Mouse (Mus musculus) cerebellum, postnatal 14 days (tissue): ENCODE results near the gene Vpreb1.
A peak's percentile ranks its signal among the peaks of the same experiment; 100 is the strongest.
"Not testable (repeated sequence)": the region's sequence is repeated elsewhere in the genome, so short reads cannot be mapped to it uniquely, and the experiment has no call there.

Experiments used
- DNase-seq, 2 experiments: peaks; one replicate each; pipeline ENCODE4 v3.0.0; 2021; ENCODE audit warnings: mixed read lengths in 2 of 2

Gene Vpreb1

GRCm38 (mm10) chr16:16870617-16871331, at the start of gene Vpreb1, which contains the start of gene Top3b:
Gene Vpreb1 (minus strand): TSS chr16:16870843.
Gene Top3b (plus strand): TSS chr16:16870736.
- DNase-seq: peak; percentile 90 to 91

DNA sequence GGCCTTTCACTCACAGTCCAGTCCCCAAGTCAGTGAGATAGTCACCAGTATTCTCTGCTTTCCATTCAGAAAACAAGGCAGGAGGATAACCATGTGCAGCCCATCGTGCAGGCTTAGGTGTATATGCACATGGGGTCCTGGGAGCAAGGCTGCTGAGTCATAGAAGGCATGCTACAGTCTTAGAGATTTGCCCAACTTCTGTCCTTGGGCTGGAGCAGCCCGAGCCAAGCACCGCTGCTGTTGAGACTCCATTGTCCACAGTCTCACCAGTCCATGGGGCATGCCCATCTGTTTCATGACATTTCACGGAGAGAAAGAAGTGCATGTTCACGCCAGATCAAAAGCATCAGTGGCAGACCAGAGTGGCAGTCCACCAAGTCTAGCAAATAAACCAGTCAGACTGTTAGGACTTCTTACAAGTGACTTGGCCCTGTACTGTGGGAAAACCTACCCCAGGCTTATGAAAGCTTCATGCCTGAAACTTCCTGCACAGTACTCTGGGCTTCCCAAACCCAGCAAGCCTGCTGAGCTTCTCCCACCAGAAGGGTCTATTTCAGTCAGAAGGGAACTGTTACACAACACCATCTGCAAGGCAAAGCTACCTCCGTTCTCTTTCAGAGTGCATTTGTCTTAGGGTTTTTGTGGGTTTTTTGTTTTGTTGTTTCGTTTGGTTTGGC, 47.9 kb upstream of the Vpreb1 start:
- no peak for DNase-seq

DNA sequence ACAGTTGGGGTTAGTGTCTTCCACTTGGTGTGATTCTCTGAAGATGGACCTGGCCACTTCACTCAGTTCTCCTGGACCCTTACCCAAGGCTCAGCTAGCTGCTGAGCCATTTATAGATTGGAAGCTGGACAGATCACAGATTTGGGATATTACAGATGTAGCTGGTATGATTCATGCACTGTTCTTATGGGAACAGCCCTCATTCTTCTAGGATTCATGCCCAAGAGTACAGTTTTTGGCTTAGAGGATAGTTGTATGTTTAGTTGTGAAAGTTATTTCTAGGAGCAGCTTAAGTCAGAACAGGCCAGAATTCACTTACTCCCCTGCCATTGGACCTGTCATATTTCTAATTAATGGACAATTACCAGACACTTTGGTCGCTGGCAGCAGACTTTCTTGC, 42.8 kb upstream of the Vpreb1 start:
- no peak for DNase-seq

DNA sequence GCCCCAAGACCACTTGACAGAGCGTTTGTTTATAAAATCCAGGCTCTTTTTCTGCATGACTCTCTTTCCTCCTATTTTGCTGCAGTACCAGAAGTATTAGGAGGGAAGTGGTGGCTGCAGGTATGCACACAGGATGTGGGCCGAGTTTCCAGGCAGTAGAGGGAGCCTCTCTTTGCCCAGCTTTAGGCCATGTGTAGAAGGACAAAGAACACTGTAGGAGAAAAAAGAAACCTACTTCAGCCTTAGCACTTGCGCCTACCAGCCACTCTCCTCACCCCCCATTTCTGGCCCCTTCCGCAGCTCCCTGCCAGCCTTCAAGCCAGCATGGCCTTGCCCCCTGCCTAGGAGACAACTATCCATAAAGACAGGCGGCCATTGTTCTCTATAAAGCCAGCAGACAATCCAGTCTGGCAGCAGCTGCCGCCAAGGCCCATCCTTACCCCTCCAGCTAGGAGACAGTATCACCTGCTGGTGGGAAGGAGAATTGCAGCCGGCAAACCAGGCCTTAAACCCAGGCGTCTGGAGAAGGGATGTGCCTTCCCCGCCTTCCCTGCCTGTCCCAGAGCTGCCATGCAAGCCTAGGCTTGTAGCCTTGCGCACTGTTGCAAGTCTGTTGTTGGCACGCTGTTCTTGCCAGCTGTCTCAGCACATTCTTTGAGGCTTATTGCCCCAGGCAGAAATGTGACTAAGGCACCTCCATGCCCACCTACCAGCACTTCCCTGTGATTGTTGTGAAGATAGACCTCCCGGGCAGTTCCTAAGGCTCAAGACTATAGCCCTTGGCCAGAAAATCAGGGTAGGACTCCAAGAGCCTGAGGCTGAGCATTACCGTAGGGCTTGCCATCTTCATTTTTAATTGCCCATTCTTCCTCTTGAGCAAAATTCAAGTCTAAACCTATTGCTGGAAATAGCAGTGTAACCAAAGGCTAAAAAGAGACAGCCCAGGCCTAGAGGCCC, 41.3 kb upstream of the Vpreb1 start:
- DNase-seq: peak; percentile 82 to 87

DNA sequence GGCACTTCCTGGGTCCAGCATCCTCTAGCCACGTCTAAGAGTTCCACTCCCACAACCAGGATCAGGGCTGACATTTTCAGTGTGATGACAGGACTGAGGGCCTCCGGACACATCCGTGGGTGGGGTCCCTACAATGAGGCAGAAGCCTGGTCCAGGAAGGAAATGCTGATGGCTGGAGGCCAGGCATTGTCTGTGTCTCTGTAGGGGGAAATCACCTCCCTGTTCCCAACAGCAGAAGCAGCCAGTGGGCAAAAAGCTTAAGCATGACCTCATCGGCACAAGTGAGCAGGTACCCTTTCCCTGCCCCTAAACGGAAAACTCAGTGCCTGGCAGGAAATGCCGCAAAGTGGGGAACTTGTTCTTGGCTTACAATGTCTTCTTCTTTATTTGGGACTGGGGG, 37.2 kb upstream of the Vpreb1 start:
- no peak for DNase-seq

- DNase-seq: no peak
These were observed 32.5 kb upstream of the Vpreb1 start for GRCm38 (mm10) chr16:16903188-16903587.

DNA sequence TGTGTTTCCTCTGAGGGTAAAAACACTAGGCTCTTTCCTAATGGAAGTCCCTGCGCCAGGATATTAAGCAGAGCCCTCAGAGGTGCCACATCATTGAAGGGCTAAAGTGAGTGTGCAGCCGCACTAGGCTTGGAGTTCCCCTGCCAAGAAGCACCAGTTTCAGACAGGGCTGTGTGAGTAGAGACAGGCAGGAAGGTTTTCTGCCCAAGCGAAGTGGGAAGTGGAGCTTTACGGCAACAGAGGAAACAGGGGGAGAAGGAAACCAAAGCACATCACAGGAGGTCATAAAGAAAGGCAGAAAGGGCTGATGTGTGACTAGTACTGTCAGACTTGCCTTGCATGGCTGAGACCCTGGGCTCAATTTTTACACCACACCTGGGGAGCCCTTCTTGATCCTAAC, 31.7 kb upstream of the Vpreb1 start:
- no peak for DNase-seq

DNA sequence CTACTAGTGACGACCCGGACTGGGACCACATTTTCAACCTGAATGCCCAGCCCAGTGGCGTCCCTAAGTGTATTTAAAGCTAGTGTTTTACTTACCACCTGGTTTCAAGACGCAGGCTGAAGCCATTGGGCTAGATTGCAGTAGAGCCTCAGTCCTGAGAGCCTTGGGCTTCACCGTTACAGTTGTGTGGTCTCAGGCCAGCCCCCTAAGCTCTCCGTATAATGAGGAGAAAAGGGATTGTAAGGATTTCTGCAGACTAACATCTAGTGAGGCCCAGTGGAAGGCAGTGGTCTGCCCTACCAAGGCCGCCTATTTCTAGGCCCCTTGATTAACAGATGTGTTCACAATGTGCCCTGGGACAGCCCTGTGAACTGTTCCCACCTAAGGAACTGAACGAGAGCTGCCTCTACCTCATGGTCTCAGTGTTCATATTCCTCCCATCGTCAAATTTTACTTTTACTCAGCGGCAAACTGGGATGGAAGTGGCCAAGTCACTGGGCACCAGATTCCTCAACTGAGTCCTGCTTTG, 26.5 kb upstream of the Vpreb1 start:
- no peak for DNase-seq

DNA sequence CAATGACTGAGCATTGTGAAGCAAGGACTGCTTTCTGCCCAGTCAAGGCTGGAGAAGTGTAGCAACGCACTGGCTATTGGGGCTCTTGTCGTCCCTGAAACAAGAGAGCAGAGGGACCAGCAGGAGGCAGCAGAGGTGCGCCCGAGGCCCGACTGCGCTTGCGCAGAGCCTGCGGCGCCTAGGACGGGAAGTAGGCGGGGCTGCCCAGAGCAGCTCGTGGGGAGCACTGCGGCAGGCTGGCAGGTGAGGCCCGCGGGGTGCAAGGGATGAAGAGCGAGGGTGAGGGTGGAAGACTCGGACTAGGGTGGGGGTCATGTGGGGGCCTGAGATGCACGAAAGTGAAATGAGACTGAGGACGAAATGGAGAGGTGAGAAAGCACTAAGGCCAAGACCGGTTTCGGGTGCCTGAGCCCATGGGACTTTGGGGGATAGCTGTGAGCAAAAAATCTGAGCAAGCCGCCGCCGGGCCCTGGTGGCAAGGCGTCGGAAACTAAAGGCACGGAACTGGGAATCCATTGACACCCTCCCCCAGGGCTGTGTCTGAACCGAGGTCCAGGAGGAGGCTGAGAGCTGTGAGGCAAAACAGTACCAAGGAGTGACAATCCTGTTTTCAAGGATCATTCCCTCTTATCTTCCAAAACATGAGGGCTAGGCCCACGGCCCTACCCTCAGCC, 25.9 kb upstream of the Vpreb1 start, which contains the start of gene Ppm1f:
Gene Ppm1f, plus strand, starts transcription at position 88 of the 674 bp plus-strand sequence.
- peak; percentile 96 to 97 for DNase-seq

- no peak for DNase-seq
These were observed 25.4 kb upstream of the Vpreb1 start for GRCm38 (mm10) chr16:16896015-16896381.

DNA sequence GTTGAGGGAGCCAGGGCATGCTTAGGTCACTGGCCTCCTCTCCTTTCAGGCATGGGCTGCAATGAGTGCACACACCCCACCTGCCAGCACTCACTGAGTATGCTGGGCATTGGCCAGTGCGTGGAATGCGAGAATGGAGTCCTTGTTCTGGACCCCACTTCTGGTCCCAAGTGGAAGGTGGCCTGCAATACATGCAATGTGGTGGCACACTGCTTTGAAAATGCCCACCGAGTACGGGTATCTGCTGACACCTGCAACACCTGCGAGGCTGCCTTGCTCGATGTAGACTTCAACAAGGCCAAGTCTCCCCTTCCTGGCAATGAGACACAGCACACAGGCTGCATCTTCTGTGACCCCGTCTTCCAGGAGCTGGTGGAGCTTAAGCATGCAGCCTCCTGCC, 21.7 kb upstream of the Vpreb1 start:
- no peak for DNase-seq

DNA sequence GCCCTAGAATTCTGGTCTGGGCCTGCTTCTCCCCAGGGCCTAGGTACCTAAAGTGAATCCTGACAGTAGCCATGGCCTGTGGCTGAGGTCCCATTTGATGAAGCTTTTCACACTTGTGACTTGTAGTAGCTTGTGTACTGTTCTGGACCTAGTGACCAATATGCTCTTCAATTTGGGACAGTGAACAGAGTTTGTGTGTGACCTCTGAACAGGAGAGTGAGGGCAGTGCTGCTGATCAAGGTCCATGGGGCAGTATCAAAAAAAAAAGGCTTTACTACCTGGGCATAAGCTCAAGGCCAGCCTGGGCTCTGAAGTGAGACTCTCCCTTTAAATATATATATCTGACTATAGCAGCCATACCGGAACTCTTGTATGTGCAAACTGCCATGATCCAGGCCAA, 17.7 kb upstream of the Vpreb1 start:
- no peak for DNase-seq

- DNase-seq: no peak
These were observed 8.4 kb upstream of the Vpreb1 start for GRCm38 (mm10) chr16:16879025-16879424.

DNA sequence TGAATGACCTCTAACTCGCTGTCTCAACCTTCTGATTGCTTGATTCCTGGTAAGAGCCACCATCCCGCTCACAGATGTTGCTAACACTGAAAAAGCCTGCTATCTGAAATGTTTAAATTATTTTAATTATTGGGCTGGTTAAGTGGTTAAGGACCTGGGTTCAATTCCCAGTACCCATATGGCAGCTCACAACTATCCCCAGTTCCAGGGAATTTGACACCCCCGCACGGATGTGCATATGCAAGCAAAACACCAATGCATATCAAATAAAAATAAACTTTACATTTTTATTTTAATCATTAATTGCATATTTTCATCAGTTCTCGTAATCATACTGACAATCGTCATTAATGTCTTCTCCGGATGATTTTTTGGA, 414 bp downstream of the Vpreb1 start:
- DNase-seq: no peak

DNA sequence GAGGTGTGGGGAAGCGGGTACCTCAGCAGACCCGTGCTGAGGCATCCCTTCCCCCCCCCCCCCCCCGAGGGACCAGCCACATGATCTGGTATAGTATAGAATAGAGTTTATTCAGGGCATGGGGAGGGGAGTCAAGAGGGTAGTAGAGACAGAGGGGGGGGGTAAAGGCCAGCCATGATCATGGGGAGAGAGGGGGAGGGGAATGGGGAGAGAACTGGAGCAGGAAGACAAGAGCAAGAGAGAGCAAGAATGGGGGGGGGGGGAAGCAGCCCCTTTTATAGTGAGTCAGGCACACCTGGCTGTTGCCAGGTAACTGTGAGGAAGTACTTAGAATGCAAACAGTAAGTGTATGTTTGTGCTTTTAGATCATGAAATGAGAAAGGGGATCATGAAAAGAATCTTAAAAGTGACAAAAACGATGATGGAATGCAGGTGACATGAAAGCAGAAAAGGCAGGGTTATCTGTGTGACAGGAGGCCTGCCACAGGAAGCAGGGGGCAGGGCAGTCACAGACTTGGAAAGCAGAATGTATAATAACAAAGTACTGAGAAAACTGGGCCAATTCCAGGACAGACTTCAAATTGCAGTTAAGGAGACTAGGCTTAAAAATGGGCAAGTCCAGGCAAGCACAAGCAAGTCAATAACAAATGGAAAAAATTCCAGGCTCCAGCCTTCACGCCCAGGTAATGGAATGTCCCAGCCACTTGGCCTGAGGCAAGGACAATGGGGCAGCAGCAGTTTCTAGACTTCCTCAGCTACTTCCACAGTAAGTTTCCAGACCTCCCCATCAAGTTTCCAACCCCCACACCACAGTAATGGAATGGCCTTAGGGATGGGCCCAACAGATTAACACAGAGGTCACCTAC, 4.7 kb downstream of the Vpreb1 start:
- no peak for DNase-seq

DNA sequence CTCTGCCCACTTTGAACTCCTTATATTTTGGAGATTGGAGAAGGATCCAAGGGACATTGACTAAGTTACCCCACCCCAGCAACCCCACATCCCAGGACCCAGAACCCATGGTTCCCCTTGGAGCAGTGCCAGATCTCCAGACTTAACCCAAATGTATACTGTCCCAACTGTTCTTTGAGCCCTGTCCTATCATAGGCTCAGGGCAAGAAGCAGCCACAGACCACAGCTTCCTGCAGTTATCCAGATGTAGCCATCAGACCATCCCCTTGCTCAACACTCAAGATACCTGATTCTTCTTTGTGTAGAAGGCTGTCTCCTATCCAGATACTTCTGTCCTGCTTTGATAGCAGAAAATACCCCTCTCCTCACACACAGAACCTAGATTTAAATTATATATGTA, 5.4 kb downstream of the Vpreb1 start:
- DNase-seq: no peak

DNA sequence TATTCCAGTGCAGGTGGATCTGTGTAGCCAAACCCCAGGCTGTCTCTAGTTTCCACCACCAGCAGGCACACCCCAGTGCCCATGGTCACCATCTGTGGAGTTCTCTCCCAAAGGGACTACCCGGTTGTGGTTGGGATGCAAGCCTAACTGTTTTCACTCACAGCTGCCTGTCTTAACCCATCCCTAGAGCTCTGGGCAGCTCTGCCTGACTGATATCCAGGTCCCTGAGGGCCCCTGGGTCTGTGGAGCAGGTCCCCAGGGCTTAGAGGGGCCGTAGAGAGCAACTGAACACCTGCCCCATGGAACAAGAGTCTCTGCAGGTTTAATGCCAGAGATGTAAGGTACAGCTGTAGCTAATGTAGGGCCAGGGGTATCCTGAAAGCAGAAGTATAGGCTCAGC, 6.7 kb downstream of the Vpreb1 start, which contains the start of gene Igll1:
Gene Igll1, minus strand, starts transcription at position 8 of the 400 bp plus-strand sequence.
- no peak for DNase-seq

GRCm38 (mm10) chr16:16862288-16862687, 8.4 kb downstream of the Vpreb1 start:
- DNase-seq: no peak

GRCm38 (mm10) chr16:16856731-16857476, 13.7 kb downstream of the Vpreb1 start:
- DNase-seq: no peak

- DNase-seq: not testable (repeated sequence)
These were observed 14.6 kb downstream of the Vpreb1 start for GRCm38 (mm10) chr16:16856054-16856453.

GRCm38 (mm10) chr16:16855541-16855940, 15.1 kb downstream of the Vpreb1 start:
- no peak for DNase-seq
